Mouse (Mus musculus) hindbrain, embryonic 14.5 days (tissue): ENCODE data around the gene Nek10. TPM values are rescaled to one million over a fixed set of nuclear protein-coding genes. Genes with fewer than 3 reads are reported as not detected.
"Not testable (repeated sequence)": the region's sequence is repeated elsewhere in the genome, so short reads cannot be mapped to it uniquely, and the experiment has no call there.

ENCODE experiments used
- ATAC-seq: fragments of 200-750 bp; cut with Nextera tagmentation; 2 replicates; pipeline ENCODE4 v1.8.0; 2017; ENCODE audit warnings: moderate number of reproducible peaks, mild to moderate bottlenecking, moderate TSS enrichment, moderate library complexity; ENCODE audit not compliant: low FRiP score
- DNase-seq: peaks from one replicate; pipeline ENCODE4 v3.0.0-alpha.2; 2015; ENCODE audit warnings: low spot score
- H3K27ac ChIP-seq: fragments of 300-500 bp; sonication (generic); 2 replicates; pipeline ENCODE4 v1.5.1; 2014; ENCODE audit warnings: mild to moderate bottlenecking, moderate library complexity
- H3K27me3 ChIP-seq: fragments of 300-500 bp; sonication (generic); 2 replicates; pipeline ENCODE4 v1.6.1; 2014; ENCODE audit warnings: mild to moderate bottlenecking, low read length, mixed read lengths; ENCODE audit not compliant: control insufficient read depth, insufficient read depth
- H3K36me3 ChIP-seq: fragments of 300-500 bp; sonication (generic); replicated peaks from 2 replicates; pipeline ENCODE4 v1.6.1; 2014; ENCODE audit not compliant: control insufficient read depth, insufficient read depth
- H3K4me1 ChIP-seq: fragments of 300-500 bp; sonication (generic); replicated peaks from 2 replicates; pipeline ENCODE4 v1.6.1; 2014; ENCODE audit warnings: antibody characterized with exemption, low read length, mixed read lengths; ENCODE audit not compliant: control insufficient read depth, insufficient read depth
- H3K4me2 ChIP-seq: fragments of 300-500 bp; sonication (generic); replicated peaks from 2 replicates; pipeline ENCODE4 v1.6.1; 2014; ENCODE audit warnings: mild to moderate bottlenecking, moderate library complexity
- H3K4me3 ChIP-seq: fragments of 300-500 bp; sonication (generic); replicated peaks from 2 replicates; pipeline ENCODE4 v1.5.1; 2014; ENCODE audit warnings: mild to moderate bottlenecking, low read length
- H3K9ac ChIP-seq: fragments of 300-500 bp; sonication (generic); 2 replicates; pipeline ENCODE4 v1.6.1; 2014
- H3K9me3 ChIP-seq: fragments of 300-500 bp; sonication (generic); 2 replicates; pipeline ENCODE4 v1.6.1; 2016; ENCODE audit warnings: low read length; ENCODE audit not compliant: control insufficient read depth
- WGBS: fragments of 180-500 bp; shearing (Covaris S2); extraction: QIAGEN DNeasy Blood & Tissue Kit; methylation state at CpG from one replicate; pipeline ENCODE4 v1.1.7; 2014; 5-methylcytosine and 5-hydroxymethylcytosine counted together
- polyA plus RNA-seq: library from polyadenylated mRNA; unstranded; fragments of >200 nt; fragmentation: Nextera tagmentation; extraction: Ambion mirVana; gene quantifications from 2 replicates; pipeline ENCODE4 v1.2.1, GENCODE M21; 2014

Gene Nek10
- polyA plus RNA-seq, 1 experiment from 2014 or later, result 0.25 TPM

DNA sequence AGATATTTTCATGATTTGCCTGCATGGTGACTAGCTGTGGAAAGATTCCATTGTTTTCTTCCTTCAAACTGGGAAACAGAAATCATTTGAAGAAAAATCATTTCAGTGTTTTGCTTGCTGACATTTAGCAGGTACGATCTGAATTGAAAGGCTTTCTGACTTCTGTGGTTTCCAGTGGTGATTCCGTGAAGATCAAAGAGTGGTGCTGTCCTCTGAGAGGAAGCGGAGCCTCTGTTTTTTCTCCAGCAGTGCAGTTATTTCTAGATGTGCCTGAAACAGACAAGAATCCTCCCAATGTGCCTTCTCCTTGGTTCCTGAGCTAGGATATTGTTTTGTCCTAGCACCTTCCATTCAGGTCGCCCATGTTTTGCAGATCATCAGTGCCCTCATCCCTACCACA, 208.2 kb downstream of the Nek10 start:
- no peak overlapping the region for H3K27ac ChIP-seq
- DNase-seq (no peak), ATAC-seq (no peak)
- no peak overlapping the region for H3K9ac ChIP-seq
- no peaks in the 10 kb centered on the region for H3K4me1 ChIP-seq
- 77% methylated on average over 4 of the region's 4 CpGs for WGBS
- no peak overlapping the region for H3K4me3 ChIP-seq
- H3K9me3 ChIP-seq, result no peaks in the 10 kb centered on the region
- no peak overlapping the region for H3K4me2 ChIP-seq
- H3K27me3 ChIP-seq, result no peaks in the 10 kb centered on the region
- no peaks in the 10 kb centered on the region for H3K36me3 ChIP-seq

GRCm38 (mm10) chr14:15014799-15015198, 211.6 kb downstream of the Nek10 start:
- Histone ChIP-seq H3K4me2 (no peak overlapping the region), H3K4me3 (no peak overlapping the region), H3K27ac (no peak overlapping the region), H3K9ac (no peak overlapping the region), H3K4me1 (no peaks in the 10 kb centered on the region), H3K27me3 (no peaks in the 10 kb centered on the region), H3K36me3 (no peaks in the 10 kb centered on the region), H3K9me3 (no peaks in the 10 kb centered on the region)
- WGBS, result 88% methylated on average over 2 of the region's 2 CpGs
- DNase-seq (no peak), ATAC-seq (no peak)

DNA sequence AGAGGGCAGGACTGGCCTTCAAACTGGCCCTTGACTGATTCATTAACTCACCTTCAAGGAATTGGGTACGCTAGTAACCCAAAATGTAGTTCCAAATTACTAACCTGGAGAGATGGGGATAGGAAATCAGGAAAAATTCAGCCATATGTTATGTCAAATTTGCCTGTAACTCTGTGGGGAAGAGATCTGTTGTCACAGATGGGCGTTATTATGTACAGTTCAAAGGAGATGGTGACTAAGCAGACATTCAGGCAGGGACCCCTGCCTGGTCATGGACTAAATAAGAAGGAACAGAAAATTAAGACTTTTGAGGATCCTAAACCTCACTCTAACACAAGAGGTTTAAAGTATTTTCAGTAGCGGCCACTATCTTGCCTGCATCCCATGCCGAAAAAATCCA, 227.4 kb downstream of the Nek10 start:
- DNase-seq, H3K27ac ChIP-seq, H3K9ac ChIP-seq, ATAC-seq, H3K9me3 ChIP-seq, H3K4me3 ChIP-seq, H3K4me1 ChIP-seq, H3K4me2 ChIP-seq, H3K27me3 ChIP-seq, H3K36me3 ChIP-seq: not testable (repeated sequence)
- WGBS, result 92% methylated on average over 4 of the region's 4 CpGs

DNA sequence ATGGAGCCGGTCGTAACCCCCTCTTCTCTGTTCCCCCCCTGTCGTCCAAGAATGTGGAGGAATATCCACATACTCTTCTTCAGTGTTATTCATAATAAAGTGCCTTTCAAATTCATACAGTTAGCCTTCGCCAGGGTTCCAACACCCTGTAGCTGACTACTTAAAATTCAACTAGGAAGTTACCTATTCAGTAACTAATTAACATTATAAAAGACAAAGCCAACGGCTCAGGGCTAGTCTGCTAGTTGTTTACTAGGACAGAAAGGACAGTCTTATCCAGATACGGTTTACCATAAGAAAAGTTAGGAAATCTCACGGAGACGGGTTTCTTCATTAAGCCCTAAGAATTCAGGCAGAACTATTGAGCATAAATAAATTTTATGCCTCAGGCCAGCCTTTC, 231.4 kb downstream of the Nek10 start:
- not testable (repeated sequence) for DNase-seq, H3K9ac ChIP-seq, H3K4me3 ChIP-seq, H3K27ac ChIP-seq, H3K9me3 ChIP-seq, ATAC-seq, H3K4me1 ChIP-seq, H3K4me2 ChIP-seq, H3K27me3 ChIP-seq, H3K36me3 ChIP-seq
- WGBS, result 75% methylated on average over 8 of the region's 8 CpGs

DNA sequence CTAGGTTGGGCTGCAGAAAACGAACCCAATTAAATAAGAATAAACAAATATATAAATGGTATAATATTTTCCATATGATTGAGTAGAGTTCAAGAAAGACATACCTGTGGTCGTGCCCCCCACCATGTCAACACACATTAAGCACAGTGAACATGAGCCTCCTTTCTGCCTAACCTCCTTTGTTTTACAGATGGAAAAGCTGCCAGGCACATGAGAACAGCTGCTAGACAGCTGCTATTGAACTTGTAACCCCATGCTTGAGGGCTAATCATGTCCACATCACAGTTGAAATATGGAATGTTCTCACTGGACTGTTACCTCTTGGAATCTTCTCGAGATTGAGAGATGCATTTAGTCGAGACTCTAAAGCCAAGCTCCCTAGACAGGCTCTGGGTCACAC, 245.0 kb downstream of the Nek10 start:
- 76% methylated on average over 4 of the region's 4 CpGs for WGBS
- no peaks in the 10 kb centered on the region for H3K4me1 ChIP-seq
- no peaks in the 10 kb centered on the region for H3K9me3 ChIP-seq
- no peaks in the 10 kb centered on the region for H3K27me3 ChIP-seq
- H3K36me3 ChIP-seq, result no peaks in the 10 kb centered on the region
- H3K9ac ChIP-seq, result no peak overlapping the region
- H3K4me2 ChIP-seq, result no peak overlapping the region
- ATAC-seq, result no peak
- H3K27ac ChIP-seq, result no peak overlapping the region
- no peak overlapping the region for H3K4me3 ChIP-seq
- DNase-seq, result no peak

DNA sequence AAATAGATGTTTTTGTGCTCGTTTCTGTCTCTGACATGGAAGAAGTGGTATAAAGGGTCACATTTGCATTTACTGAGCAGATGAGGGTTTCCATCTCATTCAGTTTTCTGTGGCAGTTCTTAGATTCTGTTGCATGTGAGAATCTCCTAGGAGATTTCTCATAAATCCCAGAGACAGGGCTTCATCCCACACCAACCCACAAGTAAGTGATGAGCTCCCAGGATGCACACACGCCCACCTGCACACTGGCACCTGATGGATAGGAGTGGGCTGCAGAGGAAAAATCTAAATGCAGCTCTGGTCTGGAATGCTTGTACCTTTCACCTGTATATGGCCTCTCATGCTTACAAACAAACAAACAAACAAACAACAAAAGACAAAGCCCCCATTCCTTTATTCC, 258.3 kb downstream of the Nek10 start:
- ATAC-seq (no peak), DNase-seq (no peak)
- Histone ChIP-seq H3K9me3 (no peaks in the 10 kb centered on the region), H3K4me3 (no peak overlapping the region), H3K4me2 (no peak overlapping the region), H3K27ac (no peak overlapping the region), H3K27me3 (no peaks in the 10 kb centered on the region), H3K36me3 (no peaks in the 10 kb centered on the region), H3K4me1 (peaks cover 6% of the 10 kb centered on the region; the same call in 1 of the 2 replicates), H3K9ac (no peak overlapping the region)
- WGBS, result 61% methylated on average over 2 of the region's 2 CpGs

Other genes starting within 250 kb of the Nek10 start
- gene Slc4a7, start 101.1 kb upstream of the Nek10 start, polyA plus RNA-seq, result 22.0 and 30.4 TPM in 2 replicates